Mouse (Mus musculus): ENCODE results near the gene Vmn2r16. TPM values are rescaled to one million over a fixed set of nuclear protein-coding genes. Genes with fewer than 3 reads are reported as not detected.

Vmn2r16 gene
- not detected in 2 replicates for polyA plus RNA-seq (2012; ENCODE audit: insufficient read depth, low replicate concordance)

DNA sequence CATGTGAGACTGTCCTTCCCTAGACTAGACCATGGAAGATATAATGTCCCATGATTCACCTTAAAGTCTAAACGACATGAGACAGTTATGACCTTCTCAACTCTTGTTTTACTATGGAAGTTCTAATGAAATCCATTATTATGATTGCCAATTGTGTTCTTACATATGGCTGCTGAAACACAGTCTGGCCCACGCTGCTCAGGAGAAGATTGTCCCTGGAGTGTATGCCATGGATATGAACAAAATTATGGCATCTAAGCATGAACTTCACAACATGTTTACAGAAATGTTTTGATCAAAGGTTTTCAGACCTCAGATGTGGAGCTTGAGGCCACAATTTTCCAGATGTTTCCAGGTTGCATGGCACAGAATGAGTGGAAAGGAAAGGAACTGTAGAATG, at the start of gene Vmn2r16:
Vmn2r16 (plus strand) TSS at position 301 of the 400 bp plus-strand sequence.
- Histone ChIP-seq H3K36me3 (replicated peaks; ENCODE audit: low read length) (no peaks in the 10 kb centered on the region), H3K4me1 (no peaks in the 10 kb centered on the region), H3K4me3 (replicated peaks) (no peak within 1 kb of the TSS), H3K27me3 (replicated peaks) (no peaks in the 10 kb centered on the region), H3K9me3 (peaks cover 12% of the 10 kb centered on the region; the same call in 1 of the 2 replicates)
- TF ChIP-seq FLI1 (IDR thresholded peaks at IDR 0.05; ENCODE audit: low read length), result no peak
- TF ChIP-seq GATA1 (IDR thresholded peaks at IDR 0.05; ENCODE audit: borderline replicate concordance, low read length), result no peak

DNA sequence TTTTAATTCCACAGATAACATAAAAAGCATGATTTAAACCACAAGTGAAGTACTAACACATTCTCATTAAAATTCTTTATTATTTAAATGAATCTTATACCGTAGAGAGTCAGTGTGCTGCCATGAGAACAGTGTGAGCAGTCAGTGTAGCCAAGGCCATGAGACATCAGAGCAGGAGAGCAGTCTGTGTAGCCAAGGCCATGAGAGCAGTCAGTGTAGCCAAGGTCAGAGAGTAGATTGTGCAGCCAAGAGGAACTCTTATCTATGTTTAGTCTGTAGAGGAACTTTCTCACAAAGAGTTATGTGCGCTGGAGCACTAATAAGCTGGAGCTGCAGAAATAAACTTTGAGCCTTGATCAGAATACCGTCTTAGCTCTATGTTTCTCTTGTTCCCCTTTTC, 35.3 kb upstream of the Vmn2r16 start:
- Histone ChIP-seq H3K27me3 (replicated peaks) (no peaks in the 10 kb centered on the region), H3K4me3 (replicated peaks) (no peak overlapping the region), H3K36me3 (replicated peaks; ENCODE audit: low read length) (no peaks in the 10 kb centered on the region), H3K4me1 (no peaks in the 10 kb centered on the region), H3K9me3 (peaks cover 1% of the 10 kb centered on the region; the same call in 1 of the 2 replicates)
- TF ChIP-seq GATA1 (IDR thresholded peaks at IDR 0.05; ENCODE audit: borderline replicate concordance, low read length), result no peak
- no peak for TF ChIP-seq FLI1 (IDR thresholded peaks at IDR 0.05; ENCODE audit: low read length)

DNA sequence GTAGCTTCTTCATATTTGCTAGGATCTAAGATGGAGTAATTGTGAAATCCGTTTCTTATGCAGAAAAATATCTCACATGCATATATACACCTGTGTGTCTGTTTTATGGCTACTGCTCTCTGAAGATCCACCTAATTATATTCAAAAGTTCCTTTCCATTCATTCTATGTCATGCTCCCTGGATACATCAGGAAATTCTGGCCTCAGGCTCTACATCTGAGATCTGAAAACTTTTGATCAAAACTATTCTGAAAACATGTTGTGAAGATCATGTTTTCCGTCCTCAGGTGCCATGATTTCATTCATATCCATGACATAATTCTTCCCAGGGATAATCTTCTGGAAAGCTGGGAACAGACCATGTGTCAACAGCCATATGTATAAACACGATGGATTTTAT, 32.4 kb upstream of the Vmn2r16 start, which contains the start of gene Vmn2r15:
Vmn2r15 (minus strand) TSS at position 101 of the 400 bp plus-strand sequence.
- Histone ChIP-seq H3K9me3 (peaks cover 4% of the 10 kb centered on the region; the same call in 1 of the 2 replicates), H3K27me3 (replicated peaks) (no peaks in the 10 kb centered on the region), H3K4me1 (no peaks in the 10 kb centered on the region), H3K36me3 (replicated peaks; ENCODE audit: low read length) (no peaks in the 10 kb centered on the region), H3K4me3 (replicated peaks) (no peak within 1 kb of the TSS)
- TF ChIP-seq GATA1 (IDR thresholded peaks at IDR 0.05; ENCODE audit: borderline replicate concordance, low read length) (no peak), FLI1 (IDR thresholded peaks at IDR 0.05; ENCODE audit: low read length) (no peak)

GRCm38 (mm10) chr5:109419388-109419787, 89.4 kb downstream of the Vmn2r16 start, which contains the start of gene Vmn2r17:
Vmn2r17 (plus strand) TSS chr5:109419688.
- H3K9me3 ChIP-seq, result peaks cover 6% of the 10 kb centered on the region; the same call in 1 of the 2 replicates
- no peaks in the 10 kb centered on the region for H3K36me3 ChIP-seq (replicated peaks; ENCODE audit: low read length)
- TF ChIP-seq FLI1 (IDR thresholded peaks at IDR 0.05; ENCODE audit: low read length) (no peak), GATA1 (IDR thresholded peaks at IDR 0.05; ENCODE audit: borderline replicate concordance, low read length) (no peak)
- no peaks in the 10 kb centered on the region for H3K4me1 ChIP-seq
- no peaks in the 10 kb centered on the region for H3K27me3 ChIP-seq (replicated peaks)
- no peak within 1 kb of the TSS for H3K4me3 ChIP-seq (replicated peaks)

Other genes starting within 250 kb of the Vmn2r16 start
- gene Vmn2r12, start 232.2 kb upstream of the Vmn2r16 start, polyA plus RNA-seq (2012; ENCODE audit: insufficient read depth, low replicate concordance), result 0.03 TPM in 1 of 2 replicates, not detected in the other
- gene Vmn2r13, start 138.0 kb upstream of the Vmn2r16 start, polyA plus RNA-seq (2012; ENCODE audit: insufficient read depth, low replicate concordance), result not detected in 2 replicates
- not detected in 2 replicates for gene Vmn2r14, start 105.5 kb upstream of the Vmn2r16 start, polyA plus RNA-seq (2012; ENCODE audit: insufficient read depth, low replicate concordance)
- not detected in 2 replicates for gene Vmn2r15, start 32.5 kb upstream of the Vmn2r16 start, polyA plus RNA-seq (2012; ENCODE audit: insufficient read depth, low replicate concordance)
- not detected in 2 replicates for gene Vmn2r17, start 89.5 kb downstream of the Vmn2r16 start, polyA plus RNA-seq (2012; ENCODE audit: insufficient read depth, low replicate concordance)
- gene Crlf2, start 228.8 kb downstream of the Vmn2r16 start, polyA plus RNA-seq (2012; ENCODE audit: insufficient read depth, low replicate concordance), result 161 and 214 TPM in 2 replicates